Mouse (Mus musculus) telencephalon, adult 2 months (tissue): ENCODE results near the gene LTO1.

Experiments used
- DNase-seq: peaks from one replicate; pipeline ENCODE4 v3.0.0-alpha.2; 2011; ENCODE audit warnings: low read depth, low spot score

LTO1 gene

DNA sequence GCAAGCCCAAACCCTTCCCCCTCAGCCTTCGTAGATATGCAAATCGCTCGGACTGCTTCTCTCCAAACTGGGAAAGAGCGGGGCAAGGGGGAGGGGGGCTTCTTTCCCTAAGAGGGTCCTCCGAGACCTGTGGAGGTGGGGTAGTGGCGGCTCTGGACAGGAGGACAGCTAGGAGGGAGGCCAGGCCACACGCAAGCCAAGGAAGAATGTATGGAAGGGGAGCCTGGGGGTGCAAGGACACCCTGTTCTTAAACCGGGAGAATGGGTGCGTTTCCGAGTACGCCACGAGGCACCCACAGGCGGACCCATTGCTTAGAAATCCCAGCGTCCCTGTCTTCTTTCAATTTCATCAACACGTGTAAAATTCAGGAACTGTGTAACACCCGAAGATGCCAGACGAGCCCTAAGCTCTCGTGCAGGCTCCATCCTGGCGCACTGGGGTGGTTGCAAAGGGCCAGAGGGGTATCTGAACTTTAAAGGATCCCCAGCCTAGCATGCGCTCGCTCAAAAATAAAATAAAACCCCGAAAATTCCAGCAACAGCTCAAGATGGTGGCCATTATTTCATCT lies 25.2 kb downstream of the LTO1 start:
- DNase-seq: no peak

DNA sequence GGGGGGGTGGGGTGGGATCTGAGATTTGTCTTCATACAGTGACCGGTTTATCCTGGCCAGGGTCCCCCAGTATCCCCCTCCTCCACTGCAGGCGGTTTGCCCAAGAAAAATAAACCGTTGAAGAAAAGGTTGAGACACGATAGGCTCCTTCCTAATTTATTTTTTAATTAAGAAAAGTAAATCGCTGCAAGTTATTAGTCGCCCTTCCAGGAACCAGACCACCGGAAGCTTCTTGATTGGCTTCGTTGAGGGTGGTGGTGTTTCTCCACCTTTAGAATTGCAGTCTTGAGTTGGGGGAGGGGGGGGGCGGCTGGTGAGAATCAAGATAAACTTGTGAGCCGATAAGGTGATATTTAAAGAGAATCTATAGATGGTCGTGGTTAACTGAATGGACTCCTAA lies 25.7 kb downstream of the LTO1 start:
- DNase-seq: no peak

DNA sequence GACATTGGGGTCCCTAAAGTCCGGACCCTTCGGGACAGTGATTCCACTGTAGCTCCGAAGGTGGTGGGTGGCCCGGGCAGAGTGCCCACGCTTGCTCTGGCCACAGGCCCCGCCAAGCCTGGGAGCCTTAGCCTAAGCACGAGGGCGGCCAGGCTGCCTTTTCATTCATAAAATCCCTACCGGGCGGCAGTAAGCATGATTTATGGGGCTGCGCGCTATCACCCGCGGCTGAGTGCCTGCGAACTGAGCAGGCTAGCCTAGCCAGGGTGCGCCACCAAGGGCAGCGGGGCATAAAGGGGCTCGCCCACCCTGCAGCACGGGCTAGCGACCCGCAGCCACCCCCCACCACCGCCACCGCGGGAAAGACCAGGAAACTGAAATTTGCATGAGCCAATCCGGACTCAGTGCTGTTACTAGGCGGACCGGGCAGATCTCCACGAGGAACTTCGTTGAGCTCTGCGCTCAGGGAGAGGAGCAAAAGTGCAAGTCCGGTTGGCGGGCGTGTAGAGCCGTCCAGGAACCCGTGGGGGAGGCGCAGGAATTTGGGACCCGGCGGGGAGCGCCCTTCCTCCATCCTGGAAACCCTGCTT lies 26.4 kb downstream of the LTO1 start:
- no peak for DNase-seq

DNA sequence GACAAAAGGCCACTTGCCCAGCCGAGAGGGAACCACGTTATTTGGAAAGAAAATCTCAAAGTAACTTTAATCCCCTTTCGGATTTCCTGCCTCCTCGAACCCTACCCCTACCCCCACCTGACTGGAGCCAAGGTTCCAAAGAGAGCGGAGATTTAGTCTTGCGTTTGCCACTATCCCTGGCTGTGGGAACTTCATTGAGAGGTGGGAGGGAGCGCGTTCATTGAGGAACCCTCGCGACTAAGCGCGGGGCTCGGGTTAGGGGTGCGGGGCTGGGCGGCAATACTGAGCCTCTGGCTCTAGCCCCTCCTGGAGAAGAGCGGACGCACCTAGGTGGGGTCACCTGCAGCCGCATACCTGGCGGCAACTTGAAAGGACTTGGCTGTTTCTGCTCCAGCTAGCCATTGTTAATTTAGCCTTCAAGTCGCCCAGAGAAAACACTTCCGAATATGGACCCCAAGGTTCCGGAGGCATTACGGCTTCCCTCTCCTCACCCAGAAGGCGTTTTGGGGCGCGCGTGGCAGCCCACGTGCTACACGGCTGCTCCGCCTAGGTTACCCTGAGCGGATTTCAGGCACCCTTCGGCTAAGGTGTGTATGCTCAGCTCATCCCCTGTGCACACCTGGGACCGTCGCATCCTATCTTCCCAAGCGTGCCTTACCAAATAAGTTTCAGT lies 27.3 kb downstream of the LTO1 start:
- no peak for DNase-seq

GRCm38 (mm10) chr7:144942744-144943135 lies 27.8 kb downstream of the LTO1 start:
- DNase-seq: no peak

- no peak for DNase-seq
Measured at GRCm38 (mm10) chr7:144943254-144943653, 28.4 kb downstream of the LTO1 start.

DNA sequence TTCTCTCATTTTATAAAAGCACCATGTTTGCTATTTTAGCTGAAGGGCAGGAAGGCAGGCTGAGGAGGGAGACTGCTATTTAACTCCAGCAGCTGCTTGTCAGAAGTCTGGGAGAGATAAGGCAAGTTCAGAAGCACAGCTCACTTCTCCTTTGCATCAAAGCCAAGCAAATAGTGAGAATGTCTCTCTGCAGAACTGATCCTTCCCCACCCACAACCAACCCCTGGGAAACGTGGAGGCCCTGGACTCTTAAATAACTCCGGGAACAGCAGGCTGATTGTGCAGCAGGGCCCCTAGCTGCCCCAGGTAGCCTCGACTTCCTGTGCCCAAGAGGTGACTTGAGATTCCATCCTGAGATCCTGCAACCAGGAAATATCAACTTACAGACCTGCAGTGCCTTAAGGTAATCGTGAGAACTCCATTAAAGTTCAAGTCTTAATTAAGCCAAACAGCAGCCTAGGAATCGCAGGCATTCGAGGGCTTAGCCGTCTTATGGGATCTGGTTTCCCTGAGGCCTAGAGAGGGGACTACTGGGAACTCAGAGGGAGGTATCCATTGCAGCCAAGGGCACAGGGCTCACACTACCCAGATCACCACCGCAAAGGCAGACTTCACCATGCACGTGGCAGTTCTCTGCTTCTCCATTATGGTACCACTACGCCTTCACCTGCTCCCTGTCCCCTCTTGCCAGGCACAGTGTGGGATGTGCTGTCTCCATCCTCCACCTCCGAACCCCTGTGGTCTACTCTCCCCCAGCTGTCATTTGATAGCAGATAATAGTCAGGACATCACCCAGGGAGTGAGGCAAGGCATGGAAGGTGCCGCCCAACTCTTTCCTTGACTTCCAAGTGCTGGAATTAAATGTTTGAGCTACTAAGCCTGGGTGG lies 43.9 kb downstream of the LTO1 start:
- DNase-seq: no peak

DNA sequence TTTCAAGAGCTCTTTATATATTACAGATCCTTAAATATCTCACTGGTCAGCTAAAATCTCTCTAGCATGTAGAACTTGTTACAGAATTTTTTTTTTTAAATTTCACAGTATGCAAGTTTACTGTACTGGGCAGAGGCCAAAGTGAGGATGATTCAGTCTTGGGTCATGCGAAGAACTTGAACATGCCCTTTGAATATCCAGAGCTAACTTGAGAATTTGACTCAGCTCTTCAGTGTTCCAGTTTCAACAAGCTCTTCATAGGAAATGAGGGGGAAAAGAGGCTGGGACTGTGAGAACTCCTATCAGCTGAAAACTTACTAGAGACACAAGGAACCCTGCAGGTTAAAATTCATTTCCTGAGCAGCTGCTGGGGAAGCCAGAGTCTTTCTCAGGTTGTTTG lies 49.0 kb downstream of the LTO1 start:
- DNase-seq: no peak

GRCm38 (mm10) chr7:144964316-144964715 lies 49.4 kb downstream of the LTO1 start:
- DNase-seq: no peak

- no peak for DNase-seq
Measured at GRCm38 (mm10) chr7:144965893-144966292, 51.0 kb downstream of the LTO1 start.

GRCm38 (mm10) chr7:144970997-144971768 lies 56.3 kb downstream of the LTO1 start:
- no peak for DNase-seq

DNA sequence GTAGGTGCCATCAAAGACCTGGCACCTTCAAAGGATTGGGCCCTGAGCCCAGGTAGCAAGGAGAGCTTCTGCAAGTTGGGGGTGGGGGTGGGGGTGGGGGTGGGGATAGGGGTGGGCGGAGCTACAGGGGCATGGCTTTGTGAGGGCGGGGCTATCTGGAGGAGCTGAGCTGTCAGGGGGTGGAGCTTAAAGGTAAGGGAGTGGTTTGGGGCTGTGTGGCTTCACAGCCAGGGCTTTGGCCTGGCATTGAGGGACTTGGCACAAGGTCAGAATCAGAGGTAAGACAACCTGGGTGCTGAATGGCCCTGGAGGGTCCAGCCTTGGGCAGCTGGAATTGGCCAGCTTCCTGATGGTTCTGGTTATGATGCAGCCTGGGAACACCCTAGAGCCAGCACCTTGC lies 56.9 kb downstream of the LTO1 start:
- DNase-seq: no peak

DNA sequence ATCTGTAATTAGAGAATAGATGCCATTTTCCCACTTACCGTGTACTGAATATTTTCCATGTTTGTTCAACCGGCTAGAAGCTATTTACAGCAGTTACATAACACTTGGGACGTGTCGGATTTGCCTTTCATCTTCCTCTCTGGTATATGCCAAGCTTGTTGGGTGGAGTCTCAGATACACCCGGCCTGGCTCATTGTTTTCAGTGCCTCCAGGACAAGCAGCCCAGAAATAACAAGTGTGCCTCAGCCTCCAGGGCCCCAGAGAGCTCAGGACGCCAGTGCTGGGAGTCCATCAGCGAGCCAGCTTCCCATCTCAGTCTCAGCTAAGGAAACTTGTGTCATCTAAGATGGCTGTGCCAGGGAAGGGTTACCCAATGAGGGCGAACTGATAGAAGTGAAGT lies 58.6 kb downstream of the LTO1 start:
- DNase-seq: no peak

DNA sequence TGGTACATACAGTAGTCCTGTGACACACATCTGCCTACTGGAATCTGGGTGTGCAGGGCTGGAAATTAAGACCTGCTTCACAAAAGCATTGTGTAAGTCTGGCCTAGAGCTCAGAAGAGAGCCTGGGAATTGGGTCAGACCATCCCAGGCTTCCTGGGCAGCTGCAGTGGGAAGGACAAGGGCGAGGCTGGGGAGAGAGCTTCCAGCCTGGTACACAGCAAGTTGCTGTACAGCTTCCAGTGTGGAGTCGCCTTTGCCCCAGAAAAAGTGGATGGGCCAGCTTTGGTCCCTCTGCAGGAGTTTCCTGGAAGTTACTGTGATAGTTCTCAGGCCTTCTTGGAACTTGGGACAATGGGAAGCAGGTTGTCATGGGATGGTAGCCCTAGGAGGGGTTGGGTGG lies 62.2 kb downstream of the LTO1 start:
- no peak for DNase-seq

- DNase-seq: no peak
Measured at GRCm38 (mm10) chr7:144979814-144980213, 64.9 kb downstream of the LTO1 start.
